Mouse (Mus musculus) forebrain, embryonic 16.5 days (tissue): Measurements from ENCODE around the gene Tnfrsf14. TPM values are rescaled to one million over a fixed set of nuclear protein-coding genes. Genes with fewer than 3 reads are reported as not detected.
A peak's percentile ranks its signal among the peaks of the same experiment; 100 is the strongest.

Source experiments
- ATAC-seq: fragments of 200-750 bp; cut with Nextera tagmentation; 2 replicates; pipeline ENCODE4 v1.8.0; 2017; ENCODE audit warnings: mild to moderate bottlenecking, moderate library complexity
- H3K27ac ChIP-seq: fragments of 300-500 bp; sonication (generic); 2 replicates; pipeline ENCODE4 v1.5.1; 2014; ENCODE audit warnings: low read length, control low read depth
- H3K27me3 ChIP-seq: fragments of 300-500 bp; sonication (generic); replicated peaks from 2 replicates; pipeline ENCODE4 v1.6.1; 2014; ENCODE audit warnings: low read length; ENCODE audit not compliant: control insufficient read depth, insufficient read depth
- H3K36me3 ChIP-seq: fragments of 300-500 bp; sonication (generic); 2 replicates; pipeline ENCODE4 v1.6.1; 2014; ENCODE audit not compliant: control insufficient read depth, insufficient read depth
- H3K4me1 ChIP-seq: fragments of 300-500 bp; sonication (generic); replicated peaks from 2 replicates; pipeline ENCODE4 v1.6.1; 2014; ENCODE audit warnings: low read length; ENCODE audit not compliant: control insufficient read depth, insufficient read depth
- H3K4me2 ChIP-seq: fragments of 300-500 bp; sonication (generic); 2 replicates; pipeline ENCODE4 v1.6.1; 2014; ENCODE audit warnings: mild to moderate bottlenecking, low read length, control low read depth
- H3K4me3 ChIP-seq: fragments of 300-500 bp; sonication (generic); replicated peaks from 2 replicates; pipeline ENCODE4 v1.5.1; 2014; ENCODE audit warnings: mild to moderate bottlenecking, low read length, control low read depth
- H3K9ac ChIP-seq: fragments of 300-500 bp; sonication (generic); replicated peaks from 2 replicates; pipeline ENCODE4 v1.6.1; 2014; ENCODE audit warnings: low read depth, low read length, control low read depth
- H3K9me3 ChIP-seq: fragments of 300-500 bp; sonication (generic); 2 replicates; pipeline ENCODE4 v1.6.1; 2016; ENCODE audit warnings: low read length; ENCODE audit not compliant: control insufficient read depth
- WGBS: fragments of 180-500 bp; shearing (Covaris S2); extraction: QIAGEN DNeasy Blood & Tissue Kit; methylation state at CpG from one replicate; pipeline ENCODE4 v1.1.7; 2014; 5-methylcytosine and 5-hydroxymethylcytosine counted together
- polyA plus RNA-seq: library from polyadenylated mRNA; unstranded; fragments of >200 nt; fragmentation: Nextera tagmentation; extraction: Ambion mirVana; gene quantifications from 2 replicates; pipeline ENCODE4 v1.2.1, GENCODE M21; 2015

The Tnfrsf14 gene
- 0.27 TPM in 1 of 2 replicates, not detected in the other for polyA plus RNA-seq

DNA sequence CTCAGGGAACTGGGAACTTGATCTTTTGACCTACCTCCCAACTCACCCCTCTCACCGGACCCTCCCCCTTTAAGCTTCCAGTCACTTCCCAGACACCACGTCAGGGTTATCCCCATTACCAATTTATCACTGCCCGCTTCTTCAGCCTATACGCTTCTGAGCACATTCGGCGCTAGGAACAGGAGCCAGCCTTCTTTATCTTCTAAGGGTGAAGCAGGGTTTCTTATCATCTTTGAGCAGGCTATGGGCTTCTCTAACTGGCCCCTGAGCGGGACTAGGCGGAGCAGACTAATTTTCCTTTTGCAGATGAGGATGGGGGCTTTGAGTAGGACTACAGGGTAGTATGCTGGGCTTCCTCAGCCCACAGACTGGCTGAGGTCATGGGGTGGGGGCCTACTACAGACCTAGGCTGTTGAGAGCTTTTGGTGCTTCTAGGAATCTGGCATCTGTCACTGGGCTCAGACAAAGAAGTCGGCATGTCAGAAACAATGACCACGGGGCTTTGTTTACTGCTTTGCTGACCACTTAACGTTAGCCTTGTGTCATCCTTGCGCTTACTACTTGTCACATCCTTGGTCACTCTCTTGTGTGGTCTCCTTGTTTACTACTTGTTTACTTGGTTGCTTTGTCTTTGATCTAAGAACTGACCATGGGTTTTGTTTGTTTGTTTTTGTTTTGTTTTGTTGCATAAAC lies at the start of gene Tnfrsf14:
TSS of gene Tnfrsf14 (minus strand) at position 169 of the 693 bp plus-strand sequence.
- 68% methylated on average over 12 of the region's 12 CpGs for WGBS
- Histone ChIP-seq H3K9me3 (no peaks in the 10 kb centered on the region), H3K4me3 (no peak within 1 kb of the TSS), H3K36me3 (no peaks in the 10 kb centered on the region), H3K4me1 (no peaks in the 10 kb centered on the region), H3K27ac (no peak within 1 kb of the TSS), H3K9ac (no peak within 1 kb of the TSS), H3K27me3 (no peaks in the 10 kb centered on the region), H3K4me2 (no peak within 1 kb of the TSS)
- ATAC-seq, result no peak

DNA sequence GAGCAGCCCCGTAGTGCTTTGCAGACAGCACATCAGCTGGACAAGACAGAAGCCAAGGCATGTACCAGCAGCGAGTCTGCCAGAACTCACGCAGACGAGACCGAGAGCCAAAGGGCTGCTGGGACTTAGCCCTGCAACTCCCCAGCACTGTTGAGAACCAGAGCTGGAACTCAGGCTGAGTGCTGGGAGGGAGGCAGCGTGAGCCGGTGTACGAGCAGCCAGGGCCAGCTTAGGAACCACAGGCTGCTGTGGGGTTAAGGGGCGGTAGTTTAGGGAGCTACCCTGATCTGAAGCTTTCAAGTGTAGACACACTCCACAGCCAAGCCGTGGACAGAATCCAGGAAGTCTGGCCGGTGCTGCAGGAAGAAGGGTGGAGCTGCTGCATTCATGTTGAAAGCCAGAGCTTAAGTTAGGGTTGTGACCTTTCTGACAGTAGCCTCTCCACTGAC lies 45.8 kb upstream of the Tnfrsf14 start:
- ATAC-seq, result no peak

GRCm38 (mm10) chr4:154972546-154972945 lies 44.2 kb upstream of the Tnfrsf14 start:
- H3K36me3 ChIP-seq, result peaks cover 64% of the 10 kb centered on the region
- no peaks in the 10 kb centered on the region for H3K4me1 ChIP-seq
- no peaks in the 10 kb centered on the region for H3K9me3 ChIP-seq
- H3K27ac ChIP-seq, result no peak overlapping the region
- no peaks in the 10 kb centered on the region for H3K27me3 ChIP-seq
- no peak overlapping the region for H3K9ac ChIP-seq
- WGBS, result 93% methylated on average over 12 of the region's 12 CpGs
- no peak overlapping the region for H3K4me2 ChIP-seq
- ATAC-seq, result no peak
- H3K4me3 ChIP-seq, result no peak overlapping the region

More for the DNA sequence above, 45.8 kb upstream of the Tnfrsf14 start:
- no peaks in the 10 kb centered on the region for H3K9me3 ChIP-seq
- H3K27ac ChIP-seq, result no peak overlapping the region
- no peak overlapping the region for H3K4me3 ChIP-seq
- no peaks in the 10 kb centered on the region for H3K27me3 ChIP-seq
- H3K4me1 ChIP-seq, result no peaks in the 10 kb centered on the region
- peaks cover 73% of the 10 kb centered on the region for H3K36me3 ChIP-seq
- H3K9ac ChIP-seq, result no peak overlapping the region
- H3K4me2 ChIP-seq, result no peak overlapping the region
- WGBS, result 89% methylated on average over 11 of the region's 11 CpGs

- WGBS, result 41% methylated on average over 5 of the region's 5 CpGs
Observed at GRCm38 (mm10) chr4:154967173-154967572, 38.8 kb upstream of the Tnfrsf14 start.

GRCm38 (mm10) chr4:154965856-154966255 lies 37.5 kb upstream of the Tnfrsf14 start:
- Histone ChIP-seq H3K4me2 (peak overlapping the region; percentile 89; the same call in 1 of the 2 replicates), H3K27me3 (no peaks in the 10 kb centered on the region), H3K9me3 (no peaks in the 10 kb centered on the region), H3K4me1 (peaks cover 47% of the 10 kb centered on the region), H3K9ac (no peak overlapping the region), H3K27ac (no peak overlapping the region), H3K36me3 (peaks cover 15% of the 10 kb centered on the region), H3K4me3 (no peak overlapping the region)
- ATAC-seq, result no peak
- 40% methylated on average over 3 of the region's 3 CpGs for WGBS

More at GRCm38 (mm10) chr4:154967173-154967572, 38.8 kb upstream of the Tnfrsf14 start:
- Histone ChIP-seq H3K27me3 (no peaks in the 10 kb centered on the region), H3K4me3 (no peak overlapping the region), H3K36me3 (peaks cover 28% of the 10 kb centered on the region), H3K27ac (no peak overlapping the region), H3K9me3 (no peaks in the 10 kb centered on the region), H3K9ac (no peak overlapping the region), H3K4me1 (peaks cover 37% of the 10 kb centered on the region), H3K4me2 (no peak overlapping the region)
- ATAC-seq, result no peak

DNA sequence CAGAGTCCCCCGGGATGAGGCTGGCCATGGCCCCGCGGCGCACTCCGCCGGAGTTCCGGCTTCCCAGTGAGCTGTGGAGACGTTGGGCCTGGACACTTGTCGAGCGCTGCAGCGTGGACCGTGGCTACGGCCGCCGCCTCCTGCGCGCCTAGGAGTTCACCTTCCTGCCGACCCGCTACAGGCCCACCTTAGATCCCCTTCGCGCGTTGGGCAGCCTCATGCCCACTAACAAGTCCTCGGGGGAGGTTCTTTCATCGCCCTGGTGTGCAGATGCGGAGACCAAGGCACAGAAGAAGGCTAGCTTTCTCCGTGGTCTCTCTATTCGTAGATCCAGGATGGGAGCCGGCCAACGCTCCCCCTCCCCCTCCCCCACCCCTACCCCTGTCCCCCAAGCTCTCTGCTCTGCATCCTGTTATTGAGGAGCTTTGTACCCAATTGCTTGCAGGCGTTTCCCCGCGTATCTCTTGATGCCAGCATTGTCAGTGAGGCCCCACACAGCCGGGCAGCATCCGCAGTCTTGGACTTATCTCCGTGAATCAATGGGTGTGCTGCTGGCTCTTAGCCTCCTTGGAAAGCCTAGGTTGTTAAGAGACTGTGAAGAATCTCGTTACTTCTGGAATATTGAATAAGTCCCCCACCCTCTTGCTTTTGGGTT lies 36.3 kb upstream of the Tnfrsf14 start:
- Histone ChIP-seq H3K27me3 (no peaks in the 10 kb centered on the region), H3K27ac (peak overlapping the region; percentile 96), H3K9me3 (no peaks in the 10 kb centered on the region), H3K36me3 (peaks cover 5% of the 10 kb centered on the region), H3K4me2 (peak overlapping the region; percentile 89), H3K9ac (peak overlapping the region; percentile 92), H3K4me1 (peaks cover 56% of the 10 kb centered on the region), H3K4me3 (peak overlapping the region; percentile 84)
- ATAC-seq, result no peak; the same call in none of the 2 replicates
- under 1% methylated on average over 36 of the region's 36 CpGs for WGBS

GRCm38 (mm10) chr4:154963901-154964580 lies 35.7 kb upstream of the Tnfrsf14 start, which contains the start of gene Pank4:
Gene Pank4 (plus strand): TSS chr4:154964123.
- H3K9ac ChIP-seq, result peak within 1 kb of the TSS; percentile 92
- peaks cover 62% of the 10 kb centered on the region for H3K4me1 ChIP-seq
- WGBS, result 0% methylated on average over 64 of the region's 66 CpGs
- no peaks in the 10 kb centered on the region for H3K27me3 ChIP-seq
- peak; percentile 92 for ATAC-seq
- no peaks in the 10 kb centered on the region for H3K36me3 ChIP-seq
- peak within 1 kb of the TSS; percentile 89 for H3K4me2 ChIP-seq
- H3K27ac ChIP-seq, result peak within 1 kb of the TSS; percentile 96
- H3K9me3 ChIP-seq, result no peaks in the 10 kb centered on the region
- peak within 1 kb of the TSS; percentile 84 for H3K4me3 ChIP-seq

GRCm38 (mm10) chr4:154963190-154963836 lies 35.0 kb upstream of the Tnfrsf14 start:
- H3K4me3 ChIP-seq, result peak overlapping the region; percentile 84
- no peaks in the 10 kb centered on the region for H3K9me3 ChIP-seq
- peak overlapping the region; percentile 96 for H3K27ac ChIP-seq
- no peak for ATAC-seq
- H3K27me3 ChIP-seq, result no peaks in the 10 kb centered on the region
- WGBS, result 4% methylated on average over 11 of the region's 11 CpGs
- peaks cover 68% of the 10 kb centered on the region for H3K4me1 ChIP-seq
- peak overlapping the region; percentile 89 for H3K4me2 ChIP-seq
- no peaks in the 10 kb centered on the region for H3K36me3 ChIP-seq
- peak overlapping the region; percentile 92 for H3K9ac ChIP-seq
